Mouse (Mus musculus) ES-E14 (cell line): ENCODE data around the gene Cenpn.

Source experiments
- MAFK ChIP-seq: IDR thresholded peaks from 2 replicates; pipeline ENCODE4 v1.6.1; 2014; ENCODE audit warnings: mild to moderate bottlenecking, low read depth, low read length, inconsistent platforms; ENCODE audit not compliant: insufficient read depth
- ZNF384 ChIP-seq: IDR thresholded peaks from 2 replicates; pipeline ENCODE4 v1.6.1; 2012; ENCODE audit warnings: low read depth, low read length, inconsistent platforms

DNA sequence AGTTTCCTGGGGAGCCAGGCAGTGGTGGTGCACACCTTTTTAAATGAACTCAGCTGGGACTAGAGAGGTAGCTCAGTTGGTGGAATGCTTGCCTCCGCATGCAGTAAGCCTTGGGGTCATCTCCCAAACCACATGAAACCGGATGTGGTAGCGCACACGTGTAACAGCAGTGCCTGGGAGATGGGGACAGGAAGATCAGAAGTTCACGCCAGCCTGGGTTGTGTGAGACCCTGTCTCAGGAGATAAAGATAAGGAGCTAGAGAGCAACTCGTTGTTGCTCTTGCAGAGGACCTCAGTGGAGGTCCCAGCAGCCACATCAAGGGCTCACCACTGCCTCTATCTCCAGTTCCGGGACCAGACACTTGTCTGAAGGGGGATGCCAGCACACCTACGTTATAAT, 2.0 kb downstream of the Cenpn start:
- TF ChIP-seq MAFK = no peak
- TF ChIP-seq ZNF384 = no peak
